Mouse (Mus musculus) c-Kit-positive CD71-negative TER-119-negative erythroid progenitor cells, embryonic 14.5 days (primary cell): Measurements from ENCODE around the gene Med13.
"Not testable (repeated sequence)": the region's sequence is repeated elsewhere in the genome, so short reads cannot be mapped to it uniquely, and the experiment has no call there.

ENCODE experiments used
- DNase-seq: peaks from one replicate; pipeline ENCODE4 v3.0.0-alpha.2; 2013; ENCODE audit warnings: low read depth

Gene Med13

GRCm38 (mm10) chr11:86380521-86381238 is 23.3 kb upstream of the Med13 start:
- DNase-seq = no peak

- no peak for DNase-seq
These were observed 21.6 kb upstream of the Med13 start for GRCm38 (mm10) chr11:86378981-86379380.

- no peak for DNase-seq
These were observed 20.4 kb upstream of the Med13 start for GRCm38 (mm10) chr11:86377841-86378240.

GRCm38 (mm10) chr11:86376707-86377106 is 19.3 kb upstream of the Med13 start:
- no peak for DNase-seq

- DNase-seq = no peak
These were observed 17.7 kb upstream of the Med13 start for GRCm38 (mm10) chr11:86375086-86375485.

GRCm38 (mm10) chr11:86371266-86371665 is 13.9 kb upstream of the Med13 start:
- DNase-seq = no peak

GRCm38 (mm10) chr11:86369860-86370259 is 12.5 kb upstream of the Med13 start:
- DNase-seq = no peak

GRCm38 (mm10) chr11:86369003-86369402 is 11.6 kb upstream of the Med13 start:
- no peak for DNase-seq

GRCm38 (mm10) chr11:86364709-86365452 is 7.5 kb upstream of the Med13 start:
- DNase-seq = no peak

GRCm38 (mm10) chr11:86357984-86358528 is 654 bp upstream of the Med13 start:
- peak; percentile 97 for DNase-seq

GRCm38 (mm10) chr11:86356007-86356853 is 1.2 kb downstream of the Med13 start:
- DNase-seq = peak; percentile 20

GRCm38 (mm10) chr11:86353586-86353985 is 3.8 kb downstream of the Med13 start:
- no peak for DNase-seq

- no peak for DNase-seq
These were observed 5.6 kb downstream of the Med13 start for GRCm38 (mm10) chr11:86351766-86352315.

- DNase-seq = no peak
These were observed 6.7 kb downstream of the Med13 start for GRCm38 (mm10) chr11:86350636-86351138.

GRCm38 (mm10) chr11:86349325-86349724 is 8.1 kb downstream of the Med13 start:
- DNase-seq = no peak

GRCm38 (mm10) chr11:86348872-86349271 is 8.5 kb downstream of the Med13 start:
- DNase-seq = no peak

- DNase-seq = no peak
These were observed 9.8 kb downstream of the Med13 start for GRCm38 (mm10) chr11:86347387-86348122.

- DNase-seq = no peak
These were observed 10.9 kb downstream of the Med13 start for GRCm38 (mm10) chr11:86346525-86346924.

GRCm38 (mm10) chr11:86344940-86345339 is 12.5 kb downstream of the Med13 start:
- DNase-seq = not testable (repeated sequence)

GRCm38 (mm10) chr11:86324251-86324650 is 33.2 kb downstream of the Med13 start:
- DNase-seq = no peak

GRCm38 (mm10) chr11:86314992-86315391 is 42.4 kb downstream of the Med13 start:
- DNase-seq = not testable (repeated sequence)
